Mouse (Mus musculus) left cerebral cortex, adult 11 months (tissue): ENCODE results near the gene Slc35f1.
"Not testable (repeated sequence)": the region's sequence is repeated elsewhere in the genome, so short reads cannot be mapped to it uniquely, and the experiment has no call there.

Experiments
- DNase-seq: peaks from one replicate; pipeline ENCODE4 v3.0.0; 2022; ENCODE audit warnings: low spot score

The Slc35f1 gene

DNA sequence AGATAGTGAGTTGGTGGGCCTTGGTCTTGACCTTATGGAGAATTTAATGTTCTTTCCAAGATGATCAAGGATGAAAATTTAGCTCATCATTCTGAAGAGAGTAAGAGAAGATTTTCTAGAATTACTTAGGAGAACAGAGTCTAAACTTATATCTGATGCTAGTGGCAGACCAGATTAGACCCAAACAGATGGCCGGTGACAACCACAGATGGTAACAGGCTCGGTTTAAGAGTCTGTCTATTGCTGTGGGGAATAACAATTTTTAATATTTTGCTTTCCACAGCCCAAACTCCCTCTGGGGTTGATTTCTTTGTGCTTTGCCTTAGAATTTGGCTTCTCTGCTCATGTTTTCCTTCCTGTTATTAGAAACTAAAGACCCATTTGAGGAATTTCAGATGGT is 96.7 kb downstream of the Slc35f1 start:
- peak; percentile 26 for DNase-seq

DNA sequence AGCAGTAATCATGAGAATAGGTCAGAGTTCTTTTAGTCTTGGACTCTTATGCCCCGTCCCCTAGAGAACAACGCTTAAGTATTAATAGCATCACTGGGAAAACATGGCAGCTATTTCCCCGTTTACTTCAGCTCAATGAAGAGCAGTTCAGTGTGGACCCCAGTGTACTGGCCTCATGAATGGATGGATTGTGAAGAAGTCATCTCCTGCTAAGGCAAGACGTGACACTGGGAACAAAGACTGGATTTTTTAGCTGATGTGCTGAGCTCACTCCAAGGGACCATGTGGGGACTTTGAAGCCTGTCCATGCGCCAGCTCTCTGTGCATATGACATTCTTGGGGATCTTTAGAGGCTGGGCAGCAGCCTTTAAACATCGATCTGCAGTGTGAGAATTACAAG is 101.2 kb downstream of the Slc35f1 start:
- peak; percentile 26 for DNase-seq

DNA sequence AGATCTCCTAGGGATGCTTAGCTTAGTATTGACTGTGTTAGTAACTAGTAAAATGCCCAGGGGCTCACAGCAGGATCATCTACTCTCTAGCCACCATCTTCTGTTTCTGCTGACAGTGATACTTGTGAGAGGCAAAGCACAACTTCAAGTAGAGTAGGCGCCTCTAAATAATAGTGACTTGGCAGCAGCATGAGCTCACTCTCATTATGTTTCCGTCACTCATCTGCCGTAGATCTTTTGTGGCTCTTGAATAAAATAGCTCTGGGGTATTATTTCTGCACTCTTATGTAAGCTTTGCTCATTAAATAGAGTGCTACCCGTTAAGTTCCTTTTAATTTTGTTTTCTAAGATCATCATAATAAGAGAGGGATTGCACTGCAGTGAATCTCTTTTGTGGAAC is 107.1 kb downstream of the Slc35f1 start:
- DNase-seq, result no peak

DNA sequence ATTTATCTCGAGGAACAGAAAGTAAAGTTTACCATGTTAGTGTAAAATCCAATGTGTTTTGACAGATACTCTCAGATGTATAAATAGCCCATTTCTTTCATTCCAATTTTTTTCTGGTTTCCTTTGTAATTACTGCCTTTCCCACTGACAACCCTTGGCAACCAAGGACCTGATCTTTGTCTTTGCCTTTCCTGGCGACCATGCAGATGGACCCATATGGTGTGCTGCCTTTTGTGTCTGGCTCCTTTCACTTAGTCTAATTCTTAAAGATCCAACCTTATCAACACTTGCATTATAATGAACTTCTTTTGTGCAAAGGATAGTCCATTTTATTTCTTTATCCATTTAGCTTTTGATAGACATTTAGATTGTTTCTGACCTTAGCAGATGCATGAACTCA is 117.5 kb downstream of the Slc35f1 start:
- no peak for DNase-seq

DNA sequence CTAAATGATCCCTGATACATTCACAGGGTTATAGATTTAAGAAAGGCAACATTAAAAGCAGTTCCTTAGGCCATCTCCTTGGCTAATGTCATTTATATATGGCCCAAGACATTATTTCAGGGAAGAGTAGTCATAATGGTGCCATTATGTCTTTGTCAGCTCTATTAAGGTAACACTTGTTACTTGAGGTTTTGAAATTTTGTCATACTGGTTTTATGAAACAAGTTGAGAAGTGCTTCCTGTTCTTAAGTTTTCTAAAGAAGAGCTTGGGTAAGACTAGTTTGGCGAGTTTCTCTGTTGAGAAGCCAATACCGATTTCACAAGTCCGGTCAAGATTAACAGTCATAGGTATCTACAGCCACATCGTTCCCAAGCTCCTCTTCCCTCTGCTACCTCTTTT is 122.5 kb downstream of the Slc35f1 start:
- DNase-seq, result no peak

DNA sequence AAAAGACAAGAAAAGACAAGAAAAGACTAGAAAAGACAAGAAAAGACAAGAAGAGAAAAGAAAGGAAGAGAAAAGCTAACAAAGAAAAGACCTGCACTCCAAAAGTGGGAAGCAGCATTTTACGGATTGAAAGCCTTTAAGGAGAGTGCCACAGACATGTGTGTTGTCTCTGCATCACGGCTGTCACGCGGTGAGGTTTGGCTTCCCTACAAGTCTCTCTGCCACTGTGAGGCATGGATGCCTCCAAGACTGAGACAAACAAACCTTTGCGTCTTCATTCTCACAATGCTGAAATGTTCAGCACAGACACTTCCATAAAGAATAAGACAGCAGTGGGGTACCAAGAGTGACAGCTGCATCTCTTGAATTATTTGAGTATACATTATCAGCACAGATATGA is 124.0 kb downstream of the Slc35f1 start:
- no peak for DNase-seq

DNA sequence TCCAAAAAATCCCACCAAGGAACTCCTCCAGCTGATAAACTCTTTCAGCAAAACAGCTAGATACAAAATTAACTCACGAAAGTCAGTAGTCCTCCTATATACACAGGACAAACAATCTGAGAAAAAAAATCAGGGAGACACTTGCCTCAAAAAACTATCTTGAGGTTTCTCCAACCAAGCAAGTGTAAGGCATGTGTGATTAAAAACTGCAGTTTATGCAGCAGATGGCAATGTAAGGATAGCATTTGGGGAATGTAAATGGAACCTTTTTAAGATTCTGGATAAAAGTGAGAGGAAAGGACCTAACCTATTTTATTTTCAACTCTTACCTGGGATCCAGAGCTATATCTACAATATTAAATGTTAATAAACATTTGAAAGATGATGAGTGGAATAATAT is 129.3 kb downstream of the Slc35f1 start:
- DNase-seq, result no peak

DNA sequence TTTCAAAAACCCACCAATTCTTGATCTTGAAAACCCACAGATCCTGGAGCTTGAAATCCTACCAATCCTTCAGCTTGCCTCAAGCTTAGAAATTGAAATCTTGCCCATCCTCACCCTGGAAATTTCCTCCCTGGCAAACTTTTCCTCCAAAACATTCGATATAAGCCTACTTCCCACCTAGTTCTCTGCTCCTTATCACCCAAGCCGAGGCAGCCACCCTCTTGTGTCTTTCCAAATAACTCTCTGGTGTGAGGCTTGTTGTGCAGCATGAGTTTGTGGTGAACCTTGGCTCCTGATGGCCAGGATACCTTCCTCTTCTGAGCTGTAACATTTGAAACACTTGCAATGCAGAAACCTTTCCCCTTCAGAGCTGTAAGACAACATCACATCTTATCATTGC is 132.6 kb downstream of the Slc35f1 start:
- DNase-seq, result no peak

DNA sequence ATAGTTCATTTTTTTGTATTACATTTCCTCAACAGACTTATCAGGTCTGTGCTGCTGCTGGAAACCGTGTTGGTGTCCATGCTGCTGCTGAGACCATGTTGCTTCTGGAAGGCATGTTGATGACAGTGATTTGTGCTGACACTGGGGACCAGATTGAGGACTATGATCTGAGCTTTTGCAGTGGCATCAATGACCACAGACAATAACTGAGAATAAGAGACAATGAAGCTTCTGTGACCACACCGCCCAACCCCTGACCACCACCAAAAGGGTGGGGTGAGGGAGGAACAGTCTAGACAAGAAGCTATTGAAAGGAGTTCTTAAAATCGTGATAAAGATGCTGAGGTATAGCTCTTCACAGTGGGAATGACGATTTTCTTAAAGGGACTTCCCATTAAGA is 135.4 kb downstream of the Slc35f1 start:
- DNase-seq, result no peak

DNA sequence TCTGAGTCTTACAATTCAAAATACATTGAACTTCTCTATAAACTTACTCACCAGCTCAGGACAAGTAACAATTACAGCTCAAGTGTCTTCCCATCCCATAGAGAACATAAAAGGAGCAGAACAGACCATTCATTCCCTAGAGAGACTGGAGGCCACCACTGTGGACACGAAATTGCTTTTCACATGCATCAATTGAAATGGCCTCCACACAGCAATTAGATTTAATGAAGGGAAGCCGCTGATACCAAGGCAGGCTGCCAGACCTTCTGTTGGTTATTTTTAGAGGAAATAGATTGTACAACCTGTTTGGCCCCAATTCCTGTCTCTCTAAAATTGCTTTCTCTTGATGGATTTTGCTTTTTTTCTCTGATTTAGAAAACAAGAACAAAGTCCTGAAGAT is 150.5 kb downstream of the Slc35f1 start:
- no peak for DNase-seq

DNA sequence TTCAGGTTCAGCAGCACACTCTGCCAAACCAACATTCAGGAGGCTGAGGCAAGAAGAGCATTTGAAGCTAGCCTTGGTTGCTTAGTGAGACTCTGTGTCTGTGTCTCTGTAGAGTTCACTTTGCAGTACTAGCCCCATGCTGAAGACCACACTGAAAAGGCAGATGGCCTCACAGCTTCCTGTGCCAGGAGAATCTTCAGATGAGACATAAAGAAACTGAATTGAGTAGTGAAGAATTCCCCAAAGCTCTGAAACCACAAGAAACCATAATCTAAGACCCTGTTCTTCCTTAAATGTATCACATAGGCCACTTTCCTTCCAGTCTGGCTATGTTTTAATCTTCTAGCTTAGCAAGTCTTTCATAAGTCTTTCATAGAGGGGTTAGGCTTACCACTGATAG is 161.7 kb downstream of the Slc35f1 start:
- DNase-seq, result no peak

DNA sequence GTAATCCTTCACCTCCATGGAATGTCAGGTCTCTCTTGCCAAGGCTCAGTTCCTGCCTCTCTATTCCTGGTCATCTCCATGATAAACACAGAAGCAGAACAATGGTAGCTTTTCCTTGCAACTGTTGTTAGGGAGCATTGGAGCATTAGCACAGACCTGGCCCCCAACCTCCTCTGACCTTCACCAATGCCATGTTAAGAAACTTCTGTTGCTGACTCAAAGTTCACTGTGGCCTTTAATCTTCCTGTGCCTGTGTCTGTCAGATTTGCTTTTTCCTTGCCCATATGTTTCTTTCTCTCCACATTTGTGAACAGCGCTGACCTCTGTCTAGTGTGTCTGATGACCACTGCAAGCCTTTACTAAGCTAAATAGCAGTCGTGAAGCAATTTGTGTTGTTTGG is 170.5 kb downstream of the Slc35f1 start:
- DNase-seq, result no peak

DNA sequence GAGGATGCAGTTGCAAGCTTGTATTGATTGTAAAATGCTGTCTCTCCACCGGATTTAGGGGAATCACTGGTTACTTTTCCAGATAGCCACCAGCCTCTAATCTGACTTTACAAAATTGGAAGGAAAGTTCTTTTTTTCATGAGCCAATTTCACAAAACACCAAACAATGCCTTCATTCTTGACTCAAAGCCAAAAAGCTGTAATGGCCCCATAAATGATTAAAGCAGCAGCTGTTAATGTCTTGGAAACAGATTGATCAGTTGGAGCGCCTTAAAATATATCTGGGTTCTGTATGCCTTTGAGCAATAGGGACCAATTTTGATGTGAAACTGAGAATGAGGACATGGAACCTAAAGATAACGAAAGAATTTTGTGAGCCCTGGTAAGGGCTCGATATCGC is 174.6 kb downstream of the Slc35f1 start:
- no peak for DNase-seq

DNA sequence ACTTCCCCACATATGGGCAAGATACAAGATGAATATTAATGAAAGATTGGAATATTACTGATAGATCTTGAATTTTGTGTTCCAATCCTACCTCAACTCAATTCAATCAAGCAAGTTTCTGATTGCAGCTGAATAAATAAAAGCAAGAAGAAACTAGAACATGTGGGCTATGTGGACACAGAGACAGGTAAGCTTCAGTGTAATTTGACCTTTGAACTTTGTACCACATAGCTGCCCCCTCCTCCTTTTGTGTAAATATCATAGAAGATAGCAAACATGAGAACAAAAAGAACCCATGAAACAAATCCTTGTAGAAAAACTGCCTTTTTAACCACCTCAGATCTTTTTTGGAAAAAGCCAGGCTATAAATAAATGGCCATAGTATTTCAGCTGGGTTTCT is 180.8 kb downstream of the Slc35f1 start:
- DNase-seq, result no peak

DNA sequence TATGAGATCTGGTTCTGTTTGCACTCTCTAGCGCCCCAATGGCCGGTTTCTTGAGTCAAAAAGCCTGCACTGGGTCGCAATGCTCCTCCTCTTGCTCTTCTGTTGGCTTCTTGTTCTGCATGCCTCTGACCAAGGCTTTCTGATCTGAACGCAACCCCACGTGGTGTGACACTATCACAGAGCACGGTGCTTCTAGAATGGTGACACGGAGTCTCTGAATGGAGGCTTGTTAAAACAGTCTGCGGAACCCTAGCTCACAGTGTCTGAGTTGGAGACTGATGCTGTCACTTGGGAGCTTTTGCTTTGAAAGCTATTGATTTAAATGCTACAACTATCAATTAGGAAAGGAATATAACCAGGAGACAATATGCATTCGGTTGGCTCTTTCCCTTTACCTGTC is 183.8 kb downstream of the Slc35f1 start:
- no peak for DNase-seq

DNA sequence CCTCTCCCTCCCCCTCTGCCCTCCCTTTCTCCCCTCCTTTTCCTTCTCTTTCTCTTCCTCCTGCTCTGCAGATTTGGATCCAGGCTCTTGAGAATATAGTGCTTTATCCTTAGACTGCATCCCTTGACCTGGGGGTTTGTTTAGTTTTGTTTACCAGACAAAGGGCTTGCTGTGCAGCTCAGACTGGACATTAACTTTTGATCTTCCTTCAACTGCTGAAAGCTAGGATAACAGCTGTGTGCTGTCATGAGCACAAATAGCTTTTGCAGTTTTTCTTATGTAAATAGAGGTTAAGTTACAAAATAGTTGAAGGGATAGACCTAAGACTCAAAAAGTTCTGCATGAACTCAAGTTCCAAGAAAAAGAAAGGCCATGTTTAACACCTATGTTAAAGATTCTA is 184.4 kb downstream of the Slc35f1 start:
- DNase-seq, result no peak

DNA sequence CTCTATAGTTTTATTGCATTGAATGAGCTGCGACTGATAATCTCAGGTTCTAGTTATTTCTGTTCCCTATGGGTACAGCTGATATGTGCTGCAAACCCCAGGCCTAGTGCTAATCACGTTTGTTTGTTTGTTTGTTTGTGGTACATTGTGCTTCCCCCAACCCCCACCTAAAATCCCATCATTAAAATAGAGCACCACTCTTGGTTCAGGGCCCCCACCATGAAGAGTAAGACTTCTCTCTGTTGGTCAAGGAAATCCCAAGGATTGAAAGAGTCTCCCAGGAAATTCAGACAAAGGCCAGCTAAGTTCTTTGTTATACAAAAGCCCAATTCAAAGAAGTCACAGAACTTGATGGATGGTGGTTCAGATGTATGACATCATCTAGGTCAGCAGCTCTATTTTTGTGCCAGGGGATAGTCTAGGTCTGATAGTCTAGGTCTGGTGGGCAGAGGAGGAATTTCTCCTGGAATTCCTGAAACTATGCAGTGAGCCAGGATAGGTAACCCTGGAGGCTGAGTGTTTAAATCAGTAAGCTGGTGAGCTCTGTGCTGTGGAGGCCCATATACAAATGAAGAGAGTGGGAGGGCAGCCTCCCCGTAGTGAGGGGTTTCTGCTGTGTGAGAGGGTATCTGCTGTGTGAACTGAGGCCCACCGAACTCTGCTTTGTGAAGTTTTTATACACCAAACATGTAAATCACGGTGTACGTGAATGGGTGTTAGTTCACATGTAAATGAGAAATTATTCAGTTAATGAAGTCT is 187.1 kb downstream of the Slc35f1 start:
- DNase-seq, result no peak

DNA sequence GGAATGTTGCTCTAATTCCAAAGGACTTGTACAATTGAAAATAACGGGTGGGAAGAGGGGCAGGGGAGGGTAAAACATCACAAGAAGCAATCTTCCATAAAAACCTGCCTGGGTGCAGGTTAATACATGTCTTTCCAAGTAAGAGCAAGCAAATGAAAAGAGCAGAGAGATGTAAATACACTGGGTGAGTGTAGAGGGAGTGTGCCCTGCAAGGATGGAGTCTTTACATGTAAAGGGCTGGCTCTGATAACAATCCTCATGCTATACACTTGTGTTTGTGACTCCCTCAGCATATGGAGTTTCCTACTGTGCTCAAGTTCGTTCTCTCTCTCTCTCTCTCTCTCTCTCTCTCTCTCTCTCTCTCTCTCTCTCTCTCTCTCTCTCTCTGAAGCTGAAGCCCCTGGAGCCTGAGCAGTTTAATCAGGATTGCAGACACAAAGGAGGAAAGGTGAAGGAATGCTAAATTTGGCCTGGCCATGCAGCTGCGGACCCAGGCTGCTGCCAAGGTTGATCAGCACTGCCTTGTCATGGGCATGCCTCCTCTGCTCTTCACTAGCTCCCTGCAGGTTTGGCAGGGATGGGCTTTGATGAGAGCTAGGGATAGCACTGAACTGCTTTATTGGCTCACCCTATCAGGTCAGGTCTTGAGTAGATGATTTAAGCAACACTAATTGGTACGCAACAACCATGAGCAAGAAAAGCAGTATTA is 187.9 kb downstream of the Slc35f1 start:
- DNase-seq, result no peak

DNA sequence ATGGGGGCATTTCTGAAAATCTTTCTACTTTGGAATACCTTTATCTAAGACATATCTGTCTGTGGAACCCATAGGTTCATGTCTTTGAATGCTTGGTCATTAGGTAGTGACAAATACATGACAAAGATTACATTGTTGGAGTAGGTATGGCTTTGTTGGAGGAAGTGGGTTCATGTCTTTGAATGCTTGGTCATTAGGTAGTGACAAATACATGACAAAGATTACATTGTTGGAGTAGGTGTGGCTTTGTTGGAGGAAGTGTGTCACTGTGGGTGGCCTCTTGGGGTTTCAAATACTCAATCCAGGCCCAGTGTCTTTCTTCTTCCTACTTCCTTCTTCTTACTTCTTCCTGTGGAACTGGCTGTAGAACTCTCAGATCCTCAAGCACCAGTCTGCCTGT is 206.4 kb downstream of the Slc35f1 start:
- not testable (repeated sequence) for DNase-seq

DNA sequence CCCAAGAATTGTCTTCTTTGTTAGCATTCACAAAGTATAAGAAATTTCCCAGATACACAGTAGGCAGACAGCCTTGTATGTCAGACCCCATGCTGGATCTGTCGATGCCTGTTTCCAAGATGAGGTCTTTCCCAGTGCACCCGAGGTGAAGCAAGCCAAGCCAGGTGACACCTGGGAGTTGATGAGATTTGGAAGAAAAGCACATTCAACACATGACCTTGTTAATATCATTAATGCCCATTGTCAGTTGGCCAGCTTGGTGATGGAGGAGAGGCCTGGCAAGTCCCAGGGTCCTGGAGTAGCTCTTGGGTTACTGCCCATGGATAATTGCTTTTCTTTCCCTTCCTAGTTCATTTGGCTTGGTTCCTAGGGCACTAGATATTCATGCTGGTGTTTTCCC is 214.6 kb downstream of the Slc35f1 start:
- DNase-seq, result no peak

DNA sequence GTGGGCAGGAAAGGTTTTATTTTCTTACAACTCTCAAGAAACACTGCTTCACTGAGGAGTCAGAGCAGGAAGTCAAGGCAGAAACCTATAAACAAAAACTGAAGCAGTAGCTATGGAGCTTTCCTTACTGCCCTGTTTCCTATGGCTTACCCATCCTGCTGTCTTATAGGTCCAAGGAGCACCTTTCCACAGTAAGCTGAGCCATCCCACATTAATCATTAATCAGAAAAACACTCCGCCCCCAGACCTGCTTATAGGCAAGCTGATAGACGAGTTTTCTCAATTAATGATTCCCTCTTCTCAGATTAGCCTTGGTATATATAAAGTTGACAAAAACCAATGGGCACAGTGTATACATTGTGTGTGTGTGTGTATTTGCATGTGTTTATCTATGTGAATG is 221.4 kb downstream of the Slc35f1 start:
- no peak for DNase-seq

DNA sequence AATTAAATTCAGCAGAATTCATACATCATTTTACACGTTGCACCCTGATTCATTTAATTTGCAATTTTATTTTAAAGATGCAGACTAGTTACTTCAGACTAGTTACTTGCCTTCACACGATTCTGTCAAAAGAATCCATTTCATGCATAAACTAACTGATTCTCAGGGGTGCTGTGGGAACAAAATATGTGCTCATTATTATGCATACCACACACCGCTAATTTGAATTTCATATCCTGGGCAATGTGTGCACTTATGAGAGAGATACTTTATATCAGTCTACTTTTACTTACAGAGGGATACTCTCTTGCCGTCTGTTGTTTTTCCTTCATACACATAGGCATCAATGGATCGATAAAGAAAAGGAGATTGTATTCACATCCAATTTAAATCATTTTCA is 228.4 kb downstream of the Slc35f1 start:
- DNase-seq, result no peak

DNA sequence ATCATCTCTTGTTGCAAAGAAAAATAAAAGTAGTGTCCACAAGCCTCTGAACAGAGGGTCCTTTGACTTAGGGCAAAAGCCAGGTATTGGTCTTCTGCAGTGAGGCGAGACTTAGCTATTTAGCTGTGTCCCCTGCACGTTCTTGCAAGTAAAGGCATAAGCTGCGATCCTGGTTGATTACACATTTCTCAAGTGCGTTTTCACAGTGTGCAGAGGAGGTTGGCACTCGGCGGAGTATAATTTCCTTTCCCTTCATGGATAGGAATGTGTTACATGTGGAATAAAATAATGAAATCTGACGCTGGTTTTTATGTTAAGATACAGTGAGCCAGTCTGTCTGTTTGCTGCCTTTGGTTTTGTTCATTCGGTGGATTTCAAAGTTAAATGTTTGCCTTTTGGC is 232.8 kb downstream of the Slc35f1 start:
- no peak for DNase-seq

DNA sequence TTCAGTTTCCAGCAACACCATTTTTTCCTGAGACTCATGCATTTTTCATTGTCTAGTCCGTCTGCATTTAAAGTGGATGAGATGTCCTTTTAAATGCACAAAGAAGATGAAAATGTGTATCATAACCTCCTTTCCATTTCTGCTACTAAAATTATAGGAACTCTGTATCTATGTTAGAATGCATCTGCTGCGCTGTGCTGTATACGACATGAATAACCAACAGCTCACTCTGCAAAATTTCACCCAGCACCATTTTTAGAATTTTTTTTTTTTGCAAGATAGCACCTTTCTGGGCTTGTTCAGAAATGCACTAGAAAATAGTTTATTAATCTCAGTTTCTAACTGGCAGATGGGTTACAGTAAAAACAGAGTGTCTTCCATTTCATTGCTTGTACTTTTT is 236.0 kb downstream of the Slc35f1 start:
- DNase-seq, result peak; percentile 32
